Comparison of ENCODE assay signal across 8 mouse cellular contexts in genomic region chr2:32137667-32138266, GRCm38 (mm10). TPM values are rescaled to one million over a fixed set of nuclear protein-coding genes. Genes with fewer than 3 reads are reported as not detected.
DNase-seq lines count a peak whose midpoint lies in the region; ATAC-seq lines count a peak whose summit lies in the region.

No protein-coding gene starts in this region.

- peak; percentile 99 for DNase-seq in c-Kit-negative CD71-positive TER-119-positive erythroid progenitor cells, embryonic 14.5 days (ENCODE audit: low read depth, low spot score)
- peak; percentile 99 for DNase-seq in fibroblast of lung, adult 2 months (ENCODE audit: low read depth)
- peak; percentile 97 for DNase-seq in kidney, postnatal 14 days
- peak; percentile 94 for DNase-seq in liver, embryonic 13.5 days
- peak; percentile 93 for DNase-seq in neural tube, embryonic 10.5 days (ENCODE audit: extremely low spot score, low spot score)

- peak overlapping the region; percentile 93 to 94 for H3K27ac ChIP-seq in heart, embryonic 14.5 days (replicated peaks in 1 of 2; ENCODE audit: control insufficient read depth in 1 of 2, insufficient read depth in 1 of 2, low read depth in 2 of 2, low read length in 2 of 2)
- H3K27ac ChIP-seq in liver, embryonic 13.5 days, result peak overlapping the region; percentile 92
- peak overlapping the region; percentile 94 for H3K27ac ChIP-seq in stomach, embryonic 16.5 days (ENCODE audit: low read length)

- H3K36me3 ChIP-seq in heart, embryonic 14.5 days (ENCODE audit: control insufficient read depth, insufficient read depth, low read length), result no peaks in the 10 kb centered on the region
- no peaks in the 10 kb centered on the region for H3K36me3 ChIP-seq in liver, embryonic 13.5 days
- no peaks in the 10 kb centered on the region for H3K36me3 ChIP-seq in stomach, embryonic 16.5 days (ENCODE audit: control insufficient read depth, insufficient read depth, low read length)

- no peaks in the 10 kb centered on the region for H3K9me3 ChIP-seq in heart, embryonic 14.5 days (ENCODE audit: control insufficient read depth, low read length)
- no peaks in the 10 kb centered on the region for H3K9me3 ChIP-seq in liver, embryonic 13.5 days (replicated peaks)
- H3K9me3 ChIP-seq in stomach, embryonic 16.5 days (replicated peaks; ENCODE audit: control insufficient read depth, low read length), result no peaks in the 10 kb centered on the region

- no peaks in the 10 kb centered on the region for H3K27me3 ChIP-seq in heart, embryonic 14.5 days (ENCODE audit: control insufficient read depth, insufficient read depth, low read length)
- H3K27me3 ChIP-seq in liver, embryonic 13.5 days, result no peaks in the 10 kb centered on the region
- no peaks in the 10 kb centered on the region for H3K27me3 ChIP-seq in stomach, embryonic 16.5 days (ENCODE audit: control insufficient read depth, insufficient read depth, low read length)

- under 1% methylated on average over 40 of the region's 40 CpGs for WGBS in heart, embryonic 14.5 days
- under 1% methylated on average over 40 of the region's 40 CpGs for WGBS in liver, embryonic 13.5 days (ENCODE audit: insufficient replicate concordance)
- WGBS in stomach, embryonic 16.5 days, result under 1% methylated on average over 40 of the region's 40 CpGs

- peak; percentile 93 for ATAC-seq in CD4-positive, CD25-positive, alpha-beta regulatory T cell, adult 4 months
- peak; percentile 93 for ATAC-seq in heart, embryonic 14.5 days (ENCODE audit: insufficient number of reproducible peaks, insufficient read depth, low FRiP score, low read depth)
- ATAC-seq in liver, embryonic 13.5 days (ENCODE audit: low read depth), result peak; percentile 92
- ATAC-seq in stomach, embryonic 16.5 days (ENCODE audit: insufficient read depth, low FRiP score), result peak; percentile 96

- H3K4me2 ChIP-seq in heart, embryonic 14.5 days (ENCODE audit: low read length), result peak overlapping the region; percentile 93
- peak overlapping the region; percentile 74 for H3K4me2 ChIP-seq in liver, embryonic 13.5 days
- peak overlapping the region; percentile 92 for H3K4me2 ChIP-seq in stomach, embryonic 16.5 days (ENCODE audit: low read depth, low read length)

- peak overlapping the region; percentile 68 to 79 for H3K4me3 ChIP-seq in heart, embryonic 14.5 days (ENCODE audit: control insufficient read depth in 1 of 2, insufficient read depth in 1 of 2, low read depth in 1 of 2, low read length in 2 of 2)
- peak overlapping the region; percentile 64 for H3K4me3 ChIP-seq in liver, embryonic 13.5 days (replicated peaks)
- peak overlapping the region; percentile 78 for H3K4me3 ChIP-seq in stomach, embryonic 16.5 days (replicated peaks; ENCODE audit: low read length)

- H3K4me1 ChIP-seq in heart, embryonic 14.5 days (ENCODE audit: control insufficient read depth in 2 of 2, insufficient read depth in 2 of 2, low read length in 2 of 2), result peaks cover 2 to 11% of the 10 kb centered on the region in 2 experiments; a peak in 3 of 4 replicates
- H3K4me1 ChIP-seq in liver, embryonic 13.5 days (replicated peaks), result peaks cover 46% of the 10 kb centered on the region
- peaks cover 3% of the 10 kb centered on the region for H3K4me1 ChIP-seq in stomach, embryonic 16.5 days (ENCODE audit: control insufficient read depth, insufficient read depth, low read length)

- peak overlapping the region; percentile 89 for H3K9ac ChIP-seq in heart, embryonic 14.5 days (ENCODE audit: low read length)
- peak overlapping the region; percentile 74 for H3K9ac ChIP-seq in liver, embryonic 13.5 days
- H3K9ac ChIP-seq in stomach, embryonic 16.5 days (ENCODE audit: low read length), result peak overlapping the region; percentile 83

RNA-seq across cellular contexts. Expression of gene Prrc2b, which starts 13.1 kb away (rescaled TPM):
- polyA plus RNA-seq in CD4-positive, CD25-positive, alpha-beta regulatory T cell, adult 4 months (2017; shearing (Covaris generic)), result 10 to 100 TPM; 31.7 to 32.9 TPM
- polyA plus RNA-seq in heart, embryonic 14.5 days (2014; fragmentation: Nextera tagmentation; extraction: Ambion mirVana), result 35.8 and 41.8 TPM in 2 replicates
- 6.8 and 7.7 TPM in 2 replicates for polyA plus RNA-seq in liver, embryonic 13.5 days (2015; fragmentation: Nextera tagmentation; extraction: Ambion mirVana)
- 22.7 and 27.3 TPM in 2 replicates for polyA plus RNA-seq in stomach, embryonic 16.5 days (2015; fragmentation: Nextera tagmentation; extraction: Ambion mirVana)

RNA-seq across cellular contexts. Expression of gene Plpp7, which starts 42.4 kb away (rescaled TPM):
- polyA plus RNA-seq in CD4-positive, CD25-positive, alpha-beta regulatory T cell, adult 4 months (2017; shearing (Covaris generic)), result not detected
- 13.3 and 13.6 TPM in 2 replicates for polyA plus RNA-seq in heart, embryonic 14.5 days (2014; fragmentation: Nextera tagmentation; extraction: Ambion mirVana)
- polyA plus RNA-seq in liver, embryonic 13.5 days (2015; fragmentation: Nextera tagmentation; extraction: Ambion mirVana), result 2.0 and 2.2 TPM in 2 replicates
- 4.6 and 5.7 TPM in 2 replicates for polyA plus RNA-seq in stomach, embryonic 16.5 days (2015; fragmentation: Nextera tagmentation; extraction: Ambion mirVana)

RNA-seq across cellular contexts. Expression of gene Fam78a, which starts 53.1 kb away (rescaled TPM):
- 10 to 100 TPM; 22.6 to 24.4 TPM for polyA plus RNA-seq in CD4-positive, CD25-positive, alpha-beta regulatory T cell, adult 4 months (2017; shearing (Covaris generic))
- 29.0 and 33.7 TPM in 2 replicates for polyA plus RNA-seq in heart, embryonic 14.5 days (2014; fragmentation: Nextera tagmentation; extraction: Ambion mirVana)
- polyA plus RNA-seq in liver, embryonic 13.5 days (2015; fragmentation: Nextera tagmentation; extraction: Ambion mirVana), result 10.6 and 13.0 TPM in 2 replicates
- polyA plus RNA-seq in stomach, embryonic 16.5 days (2015; fragmentation: Nextera tagmentation; extraction: Ambion mirVana), result 1.0 and 2.2 TPM in 2 replicates

Comparison
In these comparisons a context has a peak if more than half of its experiments do, and no peak if none do; other contexts are left out.
1. Peak in every context shown above with its lines: DNase-seq, ATAC-seq, H3K4me3 ChIP-seq and H3K27ac ChIP-seq.